Mouse (Mus musculus) stomach, embryonic 15.5 days (tissue): ENCODE measurements around the gene Yipf4. TPM values are rescaled to one million over a fixed set of nuclear protein-coding genes. Genes with fewer than 3 reads are reported as not detected.
"Not testable (repeated sequence)": the region's sequence is repeated elsewhere in the genome, so short reads cannot be mapped to it uniquely, and the experiment has no call there.

Experiments used
- ATAC-seq: fragments of 200-750 bp; cut with Nextera tagmentation; 2 replicates; pipeline ENCODE4 v1.8.0; 2017; ENCODE audit warnings: low read depth, moderate number of reproducible peaks, moderate TSS enrichment; ENCODE audit not compliant: insufficient read depth, low FRiP score
- H3K27ac ChIP-seq: fragments of 300-500 bp; sonication (generic); 2 replicates; pipeline ENCODE4 v1.5.1; 2015; ENCODE audit warnings: mild to moderate bottlenecking, inconsistent platforms
- H3K27me3 ChIP-seq: fragments of 300-500 bp; sonication (generic); replicated peaks from 2 replicates; pipeline ENCODE4 v1.6.1; 2015; ENCODE audit warnings: inconsistent platforms
- H3K36me3 ChIP-seq: fragments of 300-500 bp; sonication (generic); 2 replicates; pipeline ENCODE4 v1.6.1; 2015; ENCODE audit warnings: inconsistent platforms
- H3K4me1 ChIP-seq: fragments of 300-500 bp; sonication (generic); 2 replicates; pipeline ENCODE4 v1.6.1; 2015; ENCODE audit warnings: inconsistent platforms
- H3K4me2 ChIP-seq: fragments of 300-500 bp; sonication (generic); 2 replicates; pipeline ENCODE4 v1.6.1; 2015; ENCODE audit warnings: mild to moderate bottlenecking, inconsistent platforms
- H3K4me3 ChIP-seq: fragments of 300-500 bp; sonication (generic); replicated peaks from 2 replicates; pipeline ENCODE4 v1.5.1; 2015; ENCODE audit warnings: inconsistent platforms
- H3K9ac ChIP-seq: fragments of 300-500 bp; sonication (generic); 2 replicates; pipeline ENCODE4 v1.6.1; 2015; ENCODE audit warnings: inconsistent platforms
- H3K9me3 ChIP-seq: fragments of 300-500 bp; sonication (generic); 2 replicates; pipeline ENCODE4 v1.6.1; 2016; ENCODE audit warnings: inconsistent platforms
- WGBS: fragments of 180-500 bp; shearing (Covaris S2); methylation state at CpG from one replicate; pipeline ENCODE4 v1.1.7; 2015; 5-methylcytosine and 5-hydroxymethylcytosine counted together
- polyA plus RNA-seq: library from polyadenylated mRNA; unstranded; fragments of >200 nt; fragmentation: Nextera tagmentation; extraction: Ambion mirVana; gene quantifications from 2 replicates; pipeline ENCODE4 v1.2.1, GENCODE M21; 2015

Yipf4 gene
- polyA plus RNA-seq, 1 experiment from 2014 or later: 67.7 TPM

GRCm38 (mm10) chr17:74470133-74470532 lies 19.2 kb upstream of the Yipf4 start:
- not testable (repeated sequence) for H3K36me3 ChIP-seq, H3K9ac ChIP-seq, H3K27me3 ChIP-seq, H3K4me3 ChIP-seq, H3K4me2 ChIP-seq, ATAC-seq, H3K27ac ChIP-seq, H3K4me1 ChIP-seq, H3K9me3 ChIP-seq
- WGBS: 77% methylated on average over 6 of the region's 6 CpGs

GRCm38 (mm10) chr17:74480361-74481069 lies 8.8 kb upstream of the Yipf4 start:
- no peaks in the 10 kb centered on the region for H3K36me3 ChIP-seq
- 86% methylated on average over 14 of the region's 14 CpGs for WGBS
- H3K4me2 ChIP-seq: no peak overlapping the region
- no peak overlapping the region for H3K9ac ChIP-seq
- no peak overlapping the region for H3K4me3 ChIP-seq
- H3K27me3 ChIP-seq: no peaks in the 10 kb centered on the region
- no peak overlapping the region for H3K27ac ChIP-seq
- ATAC-seq: no peak
- no peaks in the 10 kb centered on the region for H3K9me3 ChIP-seq
- H3K4me1 ChIP-seq: no peaks in the 10 kb centered on the region

- H3K9me3 ChIP-seq: no peaks in the 10 kb centered on the region
- H3K4me2 ChIP-seq: peak overlapping the region; percentile 49
- no peaks in the 10 kb centered on the region for H3K27me3 ChIP-seq
- peak overlapping the region; percentile 87 for H3K27ac ChIP-seq
- ATAC-seq: no peak
- peak overlapping the region; percentile 98 for H3K4me3 ChIP-seq
- under 1% methylated on average over 12 of the region's 12 CpGs for WGBS
- peaks cover 8% of the 10 kb centered on the region for H3K36me3 ChIP-seq
- peaks cover 3% of the 10 kb centered on the region; the same call in 1 of the 2 replicates for H3K4me1 ChIP-seq
- peak overlapping the region; percentile 84 for H3K9ac ChIP-seq
Measured at GRCm38 (mm10) chr17:74489901-74490220, 568 bp downstream of the Yipf4 start.

GRCm38 (mm10) chr17:74491565-74491964 lies 2.3 kb downstream of the Yipf4 start:
- 95% methylated on average over 3 of the region's 3 CpGs for WGBS
- ATAC-seq: no peak

GRCm38 (mm10) chr17:74500204-74500603 lies 10.9 kb downstream of the Yipf4 start:
- WGBS: 67% methylated on average over 4 of the region's 4 CpGs
- no peaks in the 10 kb centered on the region for H3K27me3 ChIP-seq
- H3K4me3 ChIP-seq: no peak overlapping the region
- no peak overlapping the region for H3K27ac ChIP-seq
- H3K4me1 ChIP-seq: no peaks in the 10 kb centered on the region
- peaks cover 19% of the 10 kb centered on the region for H3K36me3 ChIP-seq
- H3K4me2 ChIP-seq: no peak overlapping the region
- H3K9me3 ChIP-seq: no peaks in the 10 kb centered on the region
- ATAC-seq: no peak
- H3K9ac ChIP-seq: no peak overlapping the region

More at GRCm38 (mm10) chr17:74491565-74491964, 2.3 kb downstream of the Yipf4 start:
- peaks cover 3% of the 10 kb centered on the region; the same call in 1 of the 2 replicates for H3K4me1 ChIP-seq
- H3K36me3 ChIP-seq: peaks cover 19% of the 10 kb centered on the region
- no peaks in the 10 kb centered on the region for H3K9me3 ChIP-seq
- H3K27me3 ChIP-seq: no peaks in the 10 kb centered on the region
- H3K4me3 ChIP-seq: no peak overlapping the region
- no peak overlapping the region for H3K9ac ChIP-seq
- no peak overlapping the region for H3K4me2 ChIP-seq
- no peak overlapping the region for H3K27ac ChIP-seq

GRCm38 (mm10) chr17:74501085-74501484 lies 11.8 kb downstream of the Yipf4 start:
- H3K4me2 ChIP-seq: no peak overlapping the region
- H3K9ac ChIP-seq: no peak overlapping the region
- H3K27ac ChIP-seq: no peak overlapping the region
- H3K4me3 ChIP-seq: no peak overlapping the region
- H3K9me3 ChIP-seq: no peaks in the 10 kb centered on the region
- H3K4me1 ChIP-seq: no peaks in the 10 kb centered on the region
- H3K36me3 ChIP-seq: peaks cover 13% of the 10 kb centered on the region; the same call in 1 of the 2 replicates
- no peak for ATAC-seq
- no peaks in the 10 kb centered on the region for H3K27me3 ChIP-seq

- ATAC-seq: no peak
- no peaks in the 10 kb centered on the region for H3K4me1 ChIP-seq
- H3K27me3 ChIP-seq: no peaks in the 10 kb centered on the region
- no peak overlapping the region for H3K4me3 ChIP-seq
- no peak overlapping the region for H3K9ac ChIP-seq
- H3K4me2 ChIP-seq: no peak overlapping the region
- H3K27ac ChIP-seq: no peak overlapping the region
- H3K36me3 ChIP-seq: no peaks in the 10 kb centered on the region
- 62% methylated on average over 2 of the region's 2 CpGs for WGBS
- no peaks in the 10 kb centered on the region for H3K9me3 ChIP-seq
Measured at GRCm38 (mm10) chr17:74507934-74508333, 18.6 kb downstream of the Yipf4 start.

GRCm38 (mm10) chr17:74508600-74508999 lies 19.3 kb downstream of the Yipf4 start:
- no peak overlapping the region for H3K9ac ChIP-seq
- no peaks in the 10 kb centered on the region for H3K9me3 ChIP-seq
- H3K27me3 ChIP-seq: no peaks in the 10 kb centered on the region
- H3K4me1 ChIP-seq: no peaks in the 10 kb centered on the region
- no peak overlapping the region for H3K27ac ChIP-seq
- no peaks in the 10 kb centered on the region for H3K36me3 ChIP-seq
- WGBS: 72% methylated on average over 3 of the region's 3 CpGs
- H3K4me3 ChIP-seq: no peak overlapping the region
- no peak for ATAC-seq
- no peak overlapping the region for H3K4me2 ChIP-seq

GRCm38 (mm10) chr17:74512308-74512707 lies 23.0 kb downstream of the Yipf4 start:
- ATAC-seq: no peak

GRCm38 (mm10) chr17:74522797-74523723 lies 33.8 kb downstream of the Yipf4 start:
- Histone ChIP-seq H3K4me3 (no peak overlapping the region), H3K4me1 (no peaks in the 10 kb centered on the region; the same call in 1 of the 2 replicates), H3K9ac (no peak overlapping the region), H3K27ac (no peak overlapping the region), H3K9me3 (no peaks in the 10 kb centered on the region), H3K36me3 (no peaks in the 10 kb centered on the region), H3K4me2 (no peak overlapping the region), H3K27me3 (no peaks in the 10 kb centered on the region)
- WGBS: 79% methylated on average over 8 of the region's 8 CpGs
- ATAC-seq: no peak

More at GRCm38 (mm10) chr17:74512308-74512707, 23.0 kb downstream of the Yipf4 start:
- H3K27me3 ChIP-seq: no peaks in the 10 kb centered on the region
- H3K9me3 ChIP-seq: no peaks in the 10 kb centered on the region
- H3K4me3 ChIP-seq: no peak overlapping the region
- H3K4me1 ChIP-seq: no peaks in the 10 kb centered on the region
- H3K27ac ChIP-seq: no peak overlapping the region
- no peaks in the 10 kb centered on the region for H3K36me3 ChIP-seq
- no peak overlapping the region for H3K4me2 ChIP-seq
- no peak overlapping the region for H3K9ac ChIP-seq
- 82% methylated on average over 2 of the region's 2 CpGs for WGBS

GRCm38 (mm10) chr17:74526117-74526516 lies 36.8 kb downstream of the Yipf4 start:
- no peaks in the 10 kb centered on the region for H3K9me3 ChIP-seq
- 93% methylated on average over 2 of the region's 2 CpGs for WGBS
- no peak overlapping the region for H3K27ac ChIP-seq
- no peak overlapping the region for H3K4me3 ChIP-seq
- H3K4me1 ChIP-seq: peaks cover 3% of the 10 kb centered on the region; the same call in 1 of the 2 replicates
- no peak for ATAC-seq
- no peaks in the 10 kb centered on the region for H3K27me3 ChIP-seq
- H3K4me2 ChIP-seq: no peak overlapping the region
- H3K36me3 ChIP-seq: no peaks in the 10 kb centered on the region
- H3K9ac ChIP-seq: no peak overlapping the region
